Mouse (Mus musculus) CH12.LX (cell line): ENCODE results near the gene Tubb2b.

Experiments
- CTCF ChIP-seq, 2 experiments: IDR thresholded peaks in 1 of 2; conservative IDR thresholded peaks in 1 of 2; 2 replicates each; pipeline ENCODE4 v1.5.1; 2011 to 2012; ENCODE audit warnings: low read depth in 2 of 2, low read length in 2 of 2, improper control_type of control experiment in 1 of 2, inconsistent platforms in 1 of 2, mild to moderate bottlenecking in 1 of 2, moderate library complexity in 1 of 2
- POLR2A ChIP-seq: IDR thresholded peaks from 2 replicates; pipeline ENCODE4 v1.6.1; 2011; ENCODE audit warnings: low read depth, mild to moderate bottlenecking, improper control_type of control experiment, low read length
- POLR2AphosphoS2 ChIP-seq: IDR thresholded peaks from 2 replicates; pipeline ENCODE4 v1.6.1; 2011; ENCODE audit warnings: low read depth, low read length, improper control_type of control experiment

DNA sequence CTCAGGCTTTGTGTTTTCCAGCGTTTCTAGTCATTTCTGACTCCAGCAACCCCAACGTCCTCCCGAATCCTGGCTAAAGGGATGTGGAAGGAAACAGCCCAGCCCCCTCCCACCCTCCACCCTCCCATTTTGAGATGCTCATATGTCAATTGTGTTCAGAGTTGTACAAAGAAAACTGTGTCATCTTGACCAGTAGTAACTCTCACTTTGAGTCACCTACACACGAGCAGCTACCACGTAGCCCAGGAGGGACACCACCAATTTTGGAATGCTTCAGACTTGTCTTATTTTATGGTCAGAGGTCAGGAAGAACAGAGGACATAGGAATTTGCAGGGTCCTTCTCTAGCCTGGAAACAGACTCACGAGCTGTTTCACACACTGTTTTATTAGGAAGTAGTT, 43.8 kb upstream of the Tubb2b start:
- TF ChIP-seq POLR2A (no peak), POLR2AphosphoS2 (no peak), CTCF (conservative IDR thresholded peaks at IDR 0.05 in 1 of 2, IDR thresholded peaks at IDR 0.05 in 1 of 2; ENCODE audit: low read depth in 2 of 2, low read length in 2 of 2) (no peak)
